Mouse (Mus musculus) spleen, adult 2 months (tissue): ENCODE measurements around the gene Rnf182.

Source experiments
- CTCF ChIP-seq: fragments of 200-500 bp; IDR thresholded peaks from 2 replicates; pipeline ENCODE4 v1.5.1; 2011; ENCODE audit warnings: mild to moderate bottlenecking, inconsistent platforms; ENCODE audit not compliant: insufficient read depth, insufficient read length, insufficient replicate concordance; ENCODE audit errors: extremely low read depth
- POLR2A ChIP-seq: fragments of 200-500 bp; IDR thresholded peaks from 2 replicates; pipeline ENCODE4 v1.6.1; 2011; ENCODE audit warnings: low read depth, low read length, inconsistent platforms

GRCm38 (mm10) chr13:43629785-43630184, 14.3 kb downstream of the Rnf182 start:
- TF ChIP-seq CTCF, result no peak
- no peak for TF ChIP-seq POLR2A
